Mouse (Mus musculus) heart, adult 9 months (tissue): ENCODE measurements around the gene Hlcs.
A peak's percentile ranks its signal among the peaks of the same experiment; 100 is the strongest.

Source experiments
- DNase-seq, 2 experiments: peaks; one replicate each; pipeline ENCODE4 v3.0.0; 2022; ENCODE audit warnings: low spot score in 2 of 2

Hlcs gene

GRCm38 (mm10) chr16:94162000-94162399 is 151.4 kb downstream of the Hlcs start:
- DNase-seq, result no peak

- no peak for DNase-seq
Observed at GRCm38 (mm10) chr16:94157819-94158218, 155.6 kb downstream of the Hlcs start.

- DNase-seq, result peak in 1 of 2 experiments; percentile 11
Observed at GRCm38 (mm10) chr16:94155041-94155653, 158.2 kb downstream of the Hlcs start.

- DNase-seq, result no peak
Observed at GRCm38 (mm10) chr16:94150125-94151103, 163.0 kb downstream of the Hlcs start.

GRCm38 (mm10) chr16:94148139-94148538 is 165.2 kb downstream of the Hlcs start:
- DNase-seq, result no peak

GRCm38 (mm10) chr16:94143325-94143724 is 170.0 kb downstream of the Hlcs start:
- DNase-seq, result no peak

- no peak for DNase-seq
Observed at GRCm38 (mm10) chr16:94140746-94141145, 172.6 kb downstream of the Hlcs start.

GRCm38 (mm10) chr16:94134218-94134617 is 179.2 kb downstream of the Hlcs start:
- DNase-seq, result no peak

GRCm38 (mm10) chr16:94128236-94128835 is 185.0 kb downstream of the Hlcs start:
- DNase-seq, result no peak

GRCm38 (mm10) chr16:94126200-94126599 is 187.2 kb downstream of the Hlcs start:
- no peak for DNase-seq

- DNase-seq, result no peak
Observed at GRCm38 (mm10) chr16:94125172-94125981, 188.0 kb downstream of the Hlcs start.

GRCm38 (mm10) chr16:94123247-94123646 is 190.1 kb downstream of the Hlcs start:
- DNase-seq, result peak in 1 of 2 experiments; percentile 20

- DNase-seq, result no peak
Observed at GRCm38 (mm10) chr16:94122347-94122746, 191.0 kb downstream of the Hlcs start.

GRCm38 (mm10) chr16:94118394-94118793 is 195.0 kb downstream of the Hlcs start:
- no peak for DNase-seq

GRCm38 (mm10) chr16:94117333-94117732 is 196.0 kb downstream of the Hlcs start:
- DNase-seq, result no peak

GRCm38 (mm10) chr16:94114693-94115092 is 198.7 kb downstream of the Hlcs start:
- DNase-seq, result no peak

- no peak for DNase-seq
Observed at GRCm38 (mm10) chr16:94113160-94113559, 200.2 kb downstream of the Hlcs start.

GRCm38 (mm10) chr16:94097724-94098455 is 215.5 kb downstream of the Hlcs start:
- no peak for DNase-seq

- DNase-seq, result no peak
Observed at GRCm38 (mm10) chr16:94096479-94096878, 216.9 kb downstream of the Hlcs start.

- no peak for DNase-seq
Observed at GRCm38 (mm10) chr16:94095109-94095822, 218.1 kb downstream of the Hlcs start.
